ENCODE assay signal across 16 mouse cellular contexts in genomic region chr16:38955296-38955695, GRCm38 (mm10).
DNase-seq lines count a peak whose midpoint lies in the region; ATAC-seq and TF ChIP-seq lines count a peak whose summit lies in the region.
"Had no signal": no experiment of that assay in that cellular context is flagged by ENCODE, and none has a peak within 500 bp of the region (broad histone marks: within the 10 kb centered on the region; RNA-seq: fewer than 3 reads in every experiment).

No protein-coding gene starts in this region.

- H3K27ac ChIP-seq in forebrain, embryonic 15.5 days (replicated peaks): peak overlapping the region; percentile 73
- no peak overlapping the region for H3K27ac ChIP-seq in forebrain, embryonic 12.5 days
- 0 out of 2 replicates have a peak overlapping the region, but pooled peaks have one; percentile 13 for H3K27ac ChIP-seq in neural tube, embryonic 13.5 days (replicated peaks)
- peak overlapping the region; percentile 79 for H3K27ac ChIP-seq in olfactory bulb, adult 2 months (ENCODE audit: insufficient read depth, low read depth, low read length)
- H3K27ac ChIP-seq: embryonic facial prominence, embryonic 10.5 days; limb, embryonic 15.5 days had no signal

- no peaks in the 10 kb centered on the region for H3K27me3 ChIP-seq in forebrain, embryonic 15.5 days
- H3K27me3 ChIP-seq in forebrain, embryonic 12.5 days: no peaks in the 10 kb centered on the region
- no peaks in the 10 kb centered on the region for H3K27me3 ChIP-seq in neural tube, embryonic 13.5 days
- H3K27me3 ChIP-seq: limb, embryonic 15.5 days had no signal

- no peak for TF ChIP-seq CTCF in olfactory bulb, adult 2 months (IDR thresholded peaks at IDR 0.05; ENCODE audit: insufficient read depth, low read depth, low read length)

- H3K4me1 ChIP-seq in forebrain, embryonic 15.5 days: peaks cover 37% of the 10 kb centered on the region
- peaks cover 7% of the 10 kb centered on the region; the same call in 1 of the 2 replicates for H3K4me1 ChIP-seq in forebrain, embryonic 12.5 days
- peaks cover 21% of the 10 kb centered on the region; the same call in 1 of the 2 replicates for H3K4me1 ChIP-seq in neural tube, embryonic 13.5 days (replicated peaks)
- peaks cover 31% of the 10 kb centered on the region for H3K4me1 ChIP-seq in olfactory bulb, adult 2 months (ENCODE audit: control insufficient read depth, insufficient read depth, low read length)
- H3K4me1 ChIP-seq: limb, embryonic 15.5 days had no signal

- H3K4me2 ChIP-seq in forebrain, embryonic 15.5 days (replicated peaks): no peak overlapping the region
- H3K4me2 ChIP-seq in forebrain, embryonic 12.5 days: no peak overlapping the region
- no peak overlapping the region for H3K4me2 ChIP-seq in neural tube, embryonic 13.5 days
- H3K4me2 ChIP-seq: limb, embryonic 15.5 days; lung, embryonic 14.5 days had no signal

- DNase-seq in neural tube, embryonic 10.5 days (ENCODE audit: extremely low spot score, low spot score): no peak
- DNase-seq in cerebellum, postnatal 25 days: peak; percentile 75 to 84
- no peak for DNase-seq in retina, embryonic 14.5 days (ENCODE audit: low spot score)
- no peak for DNase-seq in adrenal gland, adult 2 months
- DNase-seq: heart, adult 18-20 months; heart, postnatal 14 days; kidney, adult 18-20 months; layer of hippocampus, postnatal 36 days; lung, embryonic 14.5 days; thymus, adult 18-20 months had no signal

- no peaks in the 10 kb centered on the region for H3K36me3 ChIP-seq in forebrain, embryonic 15.5 days
- H3K36me3 ChIP-seq in forebrain, embryonic 12.5 days (replicated peaks): no peaks in the 10 kb centered on the region
- no peaks in the 10 kb centered on the region for H3K36me3 ChIP-seq in neural tube, embryonic 13.5 days
- H3K36me3 ChIP-seq: embryonic facial prominence, embryonic 10.5 days; limb, embryonic 15.5 days had no signal

- TF ChIP-seq POLR2A in olfactory bulb, adult 2 months (IDR thresholded peaks at IDR 0.05; ENCODE audit: insufficient read depth, low read depth, low read length): no peak

- peaks cover 4% of the 10 kb centered on the region; the same call in 1 of the 2 replicates for H3K9me3 ChIP-seq in forebrain, embryonic 15.5 days
- H3K9me3 ChIP-seq in forebrain, embryonic 12.5 days: no peaks in the 10 kb centered on the region
- peaks cover 10% of the 10 kb centered on the region; the same call in 1 of the 2 replicates for H3K9me3 ChIP-seq in neural tube, embryonic 13.5 days

- 47% methylated on average over 5 of the region's 5 CpGs for WGBS in forebrain, embryonic 15.5 days
- WGBS in forebrain, embryonic 12.5 days: 80% methylated on average over 5 of the region's 5 CpGs
- WGBS in neural tube, embryonic 13.5 days: 74% methylated on average over 5 of the region's 5 CpGs
- 21% methylated on average over 5 of the region's 5 CpGs for WGBS in olfactory bulb, adult 2 months

- ATAC-seq in forebrain, embryonic 15.5 days (replicated peaks): peak; percentile 95
- no peak for ATAC-seq in forebrain, embryonic 12.5 days (ENCODE audit: low FRiP score)
- ATAC-seq in neural tube, embryonic 13.5 days (ENCODE audit: low read depth): peak; percentile 77

- no peak overlapping the region for H3K9ac ChIP-seq in forebrain, embryonic 15.5 days (replicated peaks)
- no peak overlapping the region for H3K9ac ChIP-seq in forebrain, embryonic 12.5 days
- no peak overlapping the region for H3K9ac ChIP-seq in neural tube, embryonic 13.5 days
- H3K9ac ChIP-seq: limb, embryonic 15.5 days; lung, embryonic 14.5 days had no signal

- no peak overlapping the region for H3K4me3 ChIP-seq in forebrain, embryonic 15.5 days
- H3K4me3 ChIP-seq in forebrain, embryonic 12.5 days (replicated peaks): no peak overlapping the region
- H3K4me3 ChIP-seq in neural tube, embryonic 13.5 days: no peak overlapping the region
- H3K4me3 ChIP-seq in olfactory bulb, adult 2 months (ENCODE audit: insufficient read depth, low read depth, low read length): no peak overlapping the region
- H3K4me3 ChIP-seq: embryonic facial prominence, embryonic 10.5 days; limb, embryonic 15.5 days had no signal

Comparison
In these comparisons a context has a peak if more than half of its experiments do, and no peak if none do; other contexts are left out.
1. DNase-seq: peak in cerebellum, postnatal 25 days (2 of 2); none in neural tube, embryonic 10.5 days (single experiment), retina, embryonic 14.5 days (single experiment) and adrenal gland, adult 2 months (single experiment).